Mouse (Mus musculus) olfactory bulb, adult 2 months (tissue): Measurements from ENCODE around the gene Rab5b.

Experiments used
- CTCF ChIP-seq: fragments of 200-500 bp; IDR thresholded peaks from 2 replicates; pipeline ENCODE4 v1.5.1; 2012; ENCODE audit warnings: low read depth, mild to moderate bottlenecking, low read length, moderate library complexity; ENCODE audit not compliant: insufficient read depth
- POLR2A ChIP-seq: fragments of 200-500 bp; IDR thresholded peaks from 2 replicates; pipeline ENCODE4 v1.6.1; 2012; ENCODE audit warnings: mild to moderate bottlenecking, low read depth, low read length, moderate library complexity; ENCODE audit not compliant: insufficient read depth

GRCm38 (mm10) chr10:128740296-128740695, 44.2 kb upstream of the Rab5b start:
- TF ChIP-seq CTCF (no peak), POLR2A (no peak)
